Mouse (Mus musculus) layer of hippocampus, postnatal 25 days (tissue): ENCODE results near the gene Ice2. TPM values are rescaled to one million over a fixed set of nuclear protein-coding genes. Genes with fewer than 3 reads are reported as not detected.

Experiments
- DNase-seq, 2 experiments: peaks; one replicate each; pipeline ENCODE4 v3.0.0; 2022; ENCODE audit warnings: mixed read lengths in 2 of 2, low spot score in 1 of 2; ENCODE audit errors: extremely low spot score in 1 of 2
- total RNA-seq, 2 experiments: library from RNA; stranded (reverse); gene quantifications; 2 replicates each; pipeline ENCODE4 v1.2.3; 2021

Ice2 gene
- total RNA-seq, 2 experiments from 2014 or later: 9.8 to 10.9 TPM

DNA sequence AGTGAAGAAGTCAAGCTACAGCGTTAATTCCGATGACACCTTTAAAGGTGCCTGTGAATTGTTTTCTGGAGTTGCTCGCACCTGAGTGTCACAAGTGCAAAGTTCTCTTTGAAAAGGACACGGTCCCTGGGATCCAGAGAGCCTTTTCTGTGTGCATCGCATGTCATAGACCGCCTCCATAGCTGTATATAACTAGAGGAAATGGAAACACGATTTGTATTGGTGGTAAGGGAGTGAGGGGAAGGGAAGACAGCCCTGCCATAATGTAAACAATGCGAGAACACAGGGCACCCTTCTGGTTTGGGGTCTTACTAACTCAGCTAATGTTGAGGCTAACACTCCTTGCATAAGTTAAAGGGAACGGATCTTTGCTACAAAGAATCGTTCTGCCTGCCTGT, 746 bp downstream of the Ice2 start:
- DNase-seq: no peak

DNA sequence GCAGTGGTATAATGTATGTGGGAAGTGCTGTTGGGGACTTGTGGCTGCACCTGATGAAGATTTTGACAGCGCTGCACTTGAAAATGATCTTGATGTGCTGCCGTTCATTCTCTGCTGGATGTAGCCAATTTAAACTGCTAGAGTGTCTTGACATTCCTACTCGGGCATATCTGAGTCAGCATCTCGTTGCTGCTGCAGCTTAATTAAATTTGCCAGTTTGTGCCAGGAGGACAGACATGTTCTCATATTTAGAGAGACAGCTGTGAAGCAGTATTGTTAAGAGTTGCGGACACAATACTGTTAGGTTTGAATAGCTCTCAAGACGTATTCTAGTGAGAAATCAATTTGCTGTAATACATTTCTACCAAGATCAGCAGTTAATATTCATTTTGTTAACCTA, 7.0 kb downstream of the Ice2 start:
- no peak for DNase-seq

DNA sequence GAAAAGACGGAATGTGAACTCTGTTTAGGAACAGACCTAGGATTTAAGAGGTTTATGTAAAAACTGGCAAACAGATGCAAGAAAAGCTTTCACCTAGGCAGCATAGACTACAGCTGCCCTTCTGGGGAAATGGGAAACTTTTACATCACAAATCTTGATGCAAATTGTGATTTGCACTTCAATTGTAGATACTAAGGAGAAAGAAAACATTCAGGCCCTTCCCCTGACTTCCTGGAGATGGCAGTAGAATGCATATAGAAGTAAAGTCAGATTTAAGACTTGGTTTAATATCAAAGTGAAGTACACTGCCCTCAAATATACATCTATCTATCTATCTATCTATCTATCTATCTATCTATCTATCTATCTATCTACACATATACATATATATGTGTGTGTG, 21.8 kb downstream of the Ice2 start:
- no peak for DNase-seq

DNA sequence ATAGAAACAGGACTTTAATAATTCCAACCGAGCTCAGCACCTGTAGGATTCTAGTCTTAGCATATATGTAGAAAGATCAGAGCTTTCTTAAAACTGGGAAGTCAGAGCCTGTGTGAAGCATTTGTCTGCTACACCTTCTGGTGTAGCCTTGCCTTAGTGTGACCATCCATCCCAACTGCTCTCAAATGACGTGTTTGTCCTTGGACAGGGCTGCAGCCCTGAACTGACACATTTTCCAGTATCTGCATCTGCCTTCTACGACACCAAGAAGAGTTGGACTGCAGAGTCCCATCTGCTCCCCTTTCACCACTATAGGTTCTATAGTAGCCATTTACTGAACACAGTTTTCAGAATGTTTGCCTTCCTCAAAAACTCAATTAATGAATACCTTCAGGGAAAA, 32.8 kb downstream of the Ice2 start:
- no peak for DNase-seq

DNA sequence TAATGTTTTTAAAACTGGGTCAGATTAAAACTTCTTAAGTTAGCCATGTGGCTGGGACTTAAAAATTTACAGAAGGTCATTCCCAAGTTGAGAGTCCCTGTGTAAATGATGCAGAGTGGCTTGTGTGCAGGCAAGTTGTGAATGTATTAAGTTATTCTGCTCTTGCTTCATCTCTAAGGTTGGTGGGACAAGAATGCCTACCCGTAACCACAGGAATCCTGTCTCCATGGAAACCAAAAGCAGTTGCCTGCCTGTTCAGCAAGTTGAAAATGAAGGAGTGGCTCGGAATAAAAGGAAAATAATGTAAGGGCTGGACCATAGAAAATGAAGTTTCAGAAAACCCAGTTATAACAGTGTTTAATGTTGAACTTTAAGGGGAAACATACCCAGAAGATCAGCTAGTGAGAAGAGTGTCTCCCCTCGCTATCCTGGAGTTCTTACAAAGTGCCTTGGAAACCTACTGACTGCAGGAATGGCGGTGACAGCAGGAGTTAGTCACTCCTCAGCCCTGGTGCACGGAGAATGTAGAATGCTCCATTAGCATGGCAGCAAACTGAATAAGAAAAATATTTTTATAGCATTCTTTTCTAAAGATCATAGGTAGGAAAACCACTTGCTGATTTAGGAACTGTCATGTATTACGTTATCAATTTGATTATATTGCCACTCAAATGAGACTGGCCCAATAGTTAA, 34.3 kb downstream of the Ice2 start:
- no peak for DNase-seq

DNA sequence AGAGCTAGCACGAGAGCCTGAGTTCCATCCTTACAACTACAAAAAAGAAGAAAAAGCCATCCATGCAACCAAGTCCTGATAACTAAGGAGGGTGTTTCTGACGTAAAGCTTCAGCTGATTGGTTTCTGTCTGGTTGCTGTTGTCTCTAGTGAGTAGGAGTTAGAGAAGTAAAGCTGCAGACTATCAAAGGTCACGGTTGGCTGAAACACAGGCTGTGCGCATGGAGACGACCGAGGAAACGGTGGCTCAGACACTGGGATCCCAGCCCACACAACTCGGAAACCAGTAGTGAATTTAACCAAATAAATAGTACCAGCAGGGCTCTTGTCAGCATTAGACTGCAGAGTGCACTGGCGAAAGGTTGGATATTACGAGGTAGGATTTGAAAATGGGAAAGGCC, 37.5 kb downstream of the Ice2 start:
- no peak for DNase-seq

DNA sequence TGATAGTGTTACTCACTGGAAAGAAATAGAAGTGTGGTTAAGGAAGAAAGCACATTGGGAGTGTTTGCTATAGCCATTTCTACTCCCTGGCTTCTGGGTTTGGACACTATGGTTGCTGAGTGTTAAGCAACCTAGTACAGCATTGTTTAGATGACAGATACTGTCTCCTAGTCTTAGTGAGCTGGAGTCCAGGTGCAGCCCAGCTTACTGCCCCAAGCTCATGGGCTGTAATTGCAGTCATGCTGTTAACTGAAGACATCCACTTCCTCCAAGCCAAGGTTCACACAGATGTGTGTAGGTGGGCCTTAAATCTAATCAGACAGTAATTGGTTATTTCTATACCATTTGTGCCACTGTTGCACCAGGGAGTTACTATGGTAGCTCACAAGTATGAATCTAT, 38.0 kb downstream of the Ice2 start:
- DNase-seq: no peak

DNA sequence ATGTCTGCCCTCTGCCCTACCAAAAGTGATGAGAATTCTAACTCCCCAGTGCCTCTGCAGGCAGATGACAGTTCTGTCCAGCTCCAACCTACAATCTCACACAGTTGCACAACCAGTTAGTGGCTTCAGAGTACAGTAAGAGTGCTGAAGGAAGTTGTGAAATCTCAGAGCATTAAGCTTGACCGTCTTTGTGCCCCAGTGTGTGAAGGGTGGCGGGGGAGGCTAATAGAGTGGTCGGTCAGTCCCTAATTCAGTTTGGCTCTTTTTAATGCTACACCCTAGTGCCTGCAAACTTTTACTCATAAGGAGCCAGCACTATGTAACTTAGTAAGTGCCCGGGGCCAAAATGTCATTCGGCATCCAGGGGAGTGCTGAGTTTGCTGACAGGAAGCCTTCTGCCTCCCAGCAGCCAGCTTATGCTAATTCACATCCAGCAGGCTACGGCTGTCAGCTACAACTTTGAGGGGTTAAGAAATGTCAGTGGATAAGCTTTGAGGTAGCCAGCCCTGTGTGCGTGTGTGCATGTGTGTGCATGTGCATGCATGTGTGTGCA, 42.2 kb downstream of the Ice2 start:
- DNase-seq: no peak

DNA sequence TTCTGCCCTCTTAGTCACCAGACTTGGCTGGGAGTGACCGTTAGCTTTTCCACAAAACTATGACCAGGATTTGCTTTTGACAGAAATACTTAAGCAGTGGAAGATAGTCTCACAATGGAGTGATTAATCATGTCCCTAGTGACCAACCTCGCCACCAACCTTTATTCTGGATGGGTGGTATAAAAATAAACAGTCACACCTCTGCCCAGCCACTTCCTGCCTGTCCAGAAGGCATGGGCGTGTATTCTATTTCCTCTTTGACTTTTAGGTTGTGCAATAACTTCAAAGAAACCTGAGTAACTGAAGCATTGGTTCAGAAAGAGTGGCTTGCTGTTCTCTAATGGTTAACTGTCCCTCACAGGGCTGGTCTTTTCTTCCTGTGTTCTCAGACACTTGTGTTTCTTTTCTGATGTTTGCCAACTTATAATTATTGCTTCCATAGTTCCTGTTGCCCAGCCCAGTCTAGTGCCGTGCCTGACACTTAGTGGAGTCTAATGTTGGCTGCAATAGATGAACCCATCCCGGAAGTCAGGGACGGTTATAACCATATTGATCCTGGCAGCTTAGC, 44.8 kb downstream of the Ice2 start:
- no peak for DNase-seq

DNA sequence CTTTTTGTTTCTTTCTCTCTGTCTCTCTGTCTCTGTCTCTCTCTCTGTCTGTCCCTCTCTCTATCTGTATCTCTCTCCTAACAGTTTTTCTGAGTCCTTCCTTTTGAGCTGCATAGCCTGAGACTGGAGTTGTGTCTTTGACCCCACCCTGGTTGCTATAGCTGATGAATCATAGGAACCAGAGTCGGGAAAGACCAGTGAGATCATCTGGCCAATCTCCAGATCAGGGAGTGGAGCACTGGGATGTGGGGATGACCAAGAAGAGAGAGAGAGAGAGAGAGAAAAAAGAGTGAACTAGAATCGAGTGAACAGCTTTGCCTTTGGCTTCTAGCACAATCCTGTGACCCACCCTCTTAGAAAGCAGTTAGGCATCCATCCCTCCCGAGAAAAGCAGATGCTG, 45.5 kb downstream of the Ice2 start:
- no peak for DNase-seq

DNA sequence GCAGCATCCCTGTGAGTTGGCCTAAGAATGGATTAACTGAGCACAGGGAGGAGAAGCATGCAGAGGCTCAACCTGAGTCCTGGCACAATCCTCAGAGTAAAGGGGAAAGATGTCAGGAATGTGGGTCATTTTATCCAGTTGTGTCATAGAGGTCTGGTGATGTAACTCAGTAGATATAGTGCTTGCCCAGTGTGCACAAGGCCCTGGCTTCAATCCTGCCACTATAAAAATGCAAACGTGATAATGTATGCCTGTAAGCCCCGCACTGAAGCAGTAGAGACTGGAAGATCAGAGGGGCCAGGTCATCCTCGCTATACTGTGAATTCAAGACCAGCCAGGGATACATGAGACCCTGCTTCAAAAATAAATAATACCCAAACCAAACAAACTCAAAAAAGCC, 51.1 kb downstream of the Ice2 start:
- DNase-seq: no peak

DNA sequence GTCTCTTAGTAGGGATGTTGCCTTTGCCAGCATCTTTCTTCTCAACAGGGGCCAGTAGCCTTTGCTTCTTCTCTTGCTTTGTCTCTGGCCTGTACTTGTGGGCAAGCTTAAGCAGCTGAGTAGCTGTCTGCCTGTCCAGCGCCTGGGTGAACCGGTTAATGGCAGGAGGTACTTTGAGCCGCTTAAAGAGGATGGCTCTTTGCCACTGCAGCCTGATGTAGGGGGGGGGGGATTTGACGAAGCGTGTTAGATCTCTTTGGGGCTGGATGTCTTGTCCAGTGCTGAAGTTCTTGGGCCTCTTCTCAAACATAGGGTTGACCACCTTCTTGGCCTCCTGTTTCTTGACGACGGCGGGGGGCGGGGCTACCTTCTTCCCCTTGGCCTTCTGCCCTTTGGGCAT, 52.9 kb downstream of the Ice2 start:
- no peak for DNase-seq

DNA sequence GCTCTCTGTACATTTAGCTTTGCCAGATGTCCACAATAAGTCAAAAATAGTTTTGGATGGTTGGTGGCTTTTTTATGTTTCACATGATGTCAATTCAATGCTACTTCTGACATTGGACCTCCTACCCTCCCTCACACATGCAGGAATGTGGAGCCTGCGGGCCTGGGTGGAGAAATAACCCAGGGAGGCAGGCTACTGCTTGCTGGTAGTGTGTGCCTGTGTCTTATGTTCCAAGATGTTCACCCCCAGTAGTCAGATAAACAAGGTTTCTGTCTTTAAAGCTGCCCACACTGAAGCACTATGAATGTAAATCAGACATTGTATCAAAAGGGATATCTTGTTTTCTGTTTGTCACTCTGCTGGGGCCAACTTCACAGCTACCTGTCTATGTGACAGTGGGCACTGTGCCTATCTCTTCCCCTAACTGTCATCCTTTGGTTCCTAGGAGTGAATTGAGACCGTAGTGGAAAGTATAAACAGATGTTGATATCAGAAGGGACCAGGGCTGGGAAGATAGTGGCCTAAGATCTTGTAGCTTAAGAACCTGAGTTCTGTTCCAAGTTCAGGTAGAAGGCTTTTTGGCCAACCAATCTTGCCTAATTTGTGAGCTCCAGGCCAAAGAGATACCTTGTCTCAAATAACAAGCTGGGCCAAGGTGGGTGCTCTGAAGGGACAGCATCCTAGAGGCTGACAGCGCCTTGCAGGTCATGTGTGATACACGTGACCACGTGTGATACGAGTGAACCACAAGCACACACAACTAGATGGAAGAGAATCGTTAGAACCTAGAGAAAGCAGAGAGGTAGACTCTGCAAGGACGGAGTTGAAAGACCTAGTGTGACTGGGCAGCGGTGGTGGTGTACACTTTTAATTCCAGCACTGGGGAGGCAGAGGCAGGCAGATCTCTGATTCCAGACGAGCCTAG, 54.4 kb downstream of the Ice2 start:
- DNase-seq: no peak

DNA sequence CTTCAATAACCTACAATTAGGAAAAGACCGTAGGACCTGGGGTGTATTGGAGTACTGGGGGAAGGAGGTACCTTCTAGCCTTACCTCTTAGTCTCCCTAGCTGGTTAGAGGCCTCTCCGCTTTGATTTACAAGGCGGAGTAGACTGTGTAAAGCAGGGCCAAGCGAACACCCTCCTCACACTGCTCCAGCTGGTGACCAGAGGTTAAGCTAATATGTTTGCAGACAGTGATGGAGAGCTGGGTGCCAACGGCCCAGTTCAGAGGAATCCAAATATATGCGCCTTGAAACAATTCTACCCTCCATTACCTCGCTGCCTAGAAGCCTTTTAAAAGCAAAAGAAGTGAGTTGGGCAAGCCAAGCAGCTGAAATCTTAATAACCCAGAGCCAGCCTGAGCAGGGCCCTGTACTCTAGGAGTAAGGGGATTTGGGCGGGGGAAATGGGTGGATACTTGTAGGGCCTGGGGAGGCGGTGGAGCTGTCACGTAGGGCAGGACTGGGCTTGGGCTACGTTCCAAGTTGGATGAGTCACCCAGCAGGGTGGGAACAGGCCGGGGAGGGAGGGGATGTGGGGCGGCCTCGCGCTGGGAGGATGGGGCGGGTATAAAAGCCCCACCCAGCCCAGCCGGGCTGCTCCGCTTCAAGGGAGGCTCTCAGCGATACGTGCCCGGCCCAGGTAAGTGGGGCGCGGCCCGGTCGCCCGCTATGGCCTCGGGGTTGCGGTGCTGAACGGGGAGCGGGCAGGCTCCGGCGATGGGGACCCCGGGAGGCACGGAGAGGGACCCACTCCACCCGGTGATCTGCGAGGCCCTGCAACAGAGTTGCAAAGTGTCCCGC, 55.6 kb downstream of the Ice2 start, which contains the start of gene Anxa2:
Gene Anxa2, plus strand, starts transcription at position 555 of the 835 bp plus-strand sequence.
- DNase-seq: peak in 1 of 2 experiments; percentile 23

DNA sequence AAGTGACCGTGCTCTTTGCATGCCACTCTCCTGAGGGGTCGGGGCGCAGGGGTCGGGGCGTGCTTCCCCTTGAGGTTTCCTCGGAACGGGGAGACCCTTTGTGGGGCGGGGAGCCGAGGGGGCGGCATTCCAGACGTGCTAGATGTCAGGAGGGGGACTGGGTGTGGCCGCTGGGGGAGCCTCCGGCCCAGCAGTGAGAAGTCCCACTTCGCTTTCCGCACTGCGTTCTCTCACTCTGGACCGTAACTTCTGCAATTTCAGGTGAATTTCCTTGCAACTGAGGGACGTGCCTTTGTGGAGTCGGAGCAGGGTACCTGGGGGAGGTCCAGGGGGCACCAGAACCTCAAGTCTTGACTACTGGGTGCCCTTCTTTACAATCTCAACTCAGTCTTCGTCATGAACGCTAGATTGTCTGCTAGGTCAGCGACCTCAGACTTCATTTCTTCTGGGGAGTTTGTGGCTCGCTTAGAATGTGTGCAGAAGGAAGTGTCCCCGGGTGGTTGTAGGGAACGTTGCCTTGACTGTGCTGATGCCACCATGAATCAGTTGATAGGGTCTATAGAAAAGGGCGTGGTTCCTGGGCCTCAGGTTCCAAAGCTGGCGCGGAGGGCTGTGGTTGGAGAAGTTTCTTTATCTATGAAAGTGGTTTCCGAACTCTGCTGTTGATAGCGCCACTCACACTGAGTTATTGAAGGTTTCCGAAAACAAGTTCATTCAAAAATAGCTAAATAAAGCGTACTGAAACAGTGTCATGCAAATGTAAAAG, 56.4 kb downstream of the Ice2 start:
- no peak for DNase-seq

DNA sequence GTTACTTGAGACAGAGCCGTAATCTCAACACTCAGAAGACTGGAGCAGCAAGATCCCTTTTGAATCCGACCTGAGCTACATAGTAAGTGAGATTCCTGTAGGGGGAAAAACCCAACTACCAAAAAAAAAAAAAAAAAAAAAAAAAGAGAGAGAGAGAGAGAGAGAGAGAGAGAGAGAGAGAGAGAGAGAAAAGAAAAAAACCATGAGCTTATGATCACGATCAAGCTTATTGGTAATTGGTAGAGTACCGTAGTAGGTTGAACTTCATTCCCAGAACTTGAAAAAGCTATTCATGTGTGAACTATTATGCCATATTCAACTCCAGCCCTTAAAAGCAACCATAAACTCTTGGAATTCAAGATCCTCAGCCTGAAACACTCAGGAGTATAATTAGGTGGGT, 57.0 kb downstream of the Ice2 start:
- DNase-seq: no peak

DNA sequence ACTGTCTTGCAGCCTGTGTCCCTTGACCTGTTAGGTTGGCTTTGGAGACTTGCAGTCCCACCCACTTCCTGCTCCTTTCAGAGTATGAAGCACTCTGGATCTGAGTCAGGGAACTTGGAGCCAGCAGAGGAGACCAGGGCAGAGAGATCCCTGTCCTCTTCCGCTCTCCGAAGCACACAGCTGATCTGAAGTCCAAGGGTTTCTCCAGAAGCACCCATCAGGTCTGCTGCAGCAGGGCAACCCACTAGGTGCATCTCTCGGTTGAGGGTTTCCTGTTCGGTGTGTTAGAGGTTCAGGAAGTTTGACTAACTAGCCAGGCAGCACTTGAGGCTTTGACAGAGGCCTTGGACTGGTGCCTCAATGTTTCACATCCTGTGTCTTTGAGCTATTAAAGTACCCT, 57.7 kb downstream of the Ice2 start:
- DNase-seq: no peak

DNA sequence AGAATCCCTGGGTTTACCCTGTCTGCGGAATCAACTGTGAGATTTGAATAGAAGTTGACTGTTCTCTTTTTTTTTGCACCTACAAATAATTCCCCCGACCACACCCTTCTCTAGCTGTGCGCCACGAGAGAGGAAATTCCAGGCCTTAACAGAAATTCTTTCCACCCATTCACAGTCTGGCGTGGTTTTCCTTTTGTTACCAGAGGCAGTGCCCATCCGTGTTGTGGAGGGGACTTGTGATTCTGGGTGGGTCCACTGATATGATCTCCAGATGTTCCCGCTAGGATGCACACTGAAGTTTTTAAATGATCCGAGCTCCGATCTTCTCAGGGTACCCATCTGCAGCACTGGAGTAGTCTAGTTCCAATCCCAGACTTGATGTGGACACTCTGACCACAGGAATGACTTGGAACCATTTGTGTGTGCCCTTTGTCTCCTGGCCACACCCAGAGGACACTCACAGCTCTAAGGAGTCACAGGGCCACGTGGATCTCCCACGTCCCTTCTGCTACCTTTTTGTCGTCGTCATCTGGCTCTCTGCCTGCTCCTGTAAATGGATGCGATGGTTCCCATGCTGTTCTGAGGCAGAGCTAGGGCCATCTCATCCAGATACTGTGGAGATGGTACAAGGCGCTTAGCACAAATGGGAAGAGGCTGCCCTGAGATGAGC, 58.8 kb downstream of the Ice2 start:
- DNase-seq: no peak

DNA sequence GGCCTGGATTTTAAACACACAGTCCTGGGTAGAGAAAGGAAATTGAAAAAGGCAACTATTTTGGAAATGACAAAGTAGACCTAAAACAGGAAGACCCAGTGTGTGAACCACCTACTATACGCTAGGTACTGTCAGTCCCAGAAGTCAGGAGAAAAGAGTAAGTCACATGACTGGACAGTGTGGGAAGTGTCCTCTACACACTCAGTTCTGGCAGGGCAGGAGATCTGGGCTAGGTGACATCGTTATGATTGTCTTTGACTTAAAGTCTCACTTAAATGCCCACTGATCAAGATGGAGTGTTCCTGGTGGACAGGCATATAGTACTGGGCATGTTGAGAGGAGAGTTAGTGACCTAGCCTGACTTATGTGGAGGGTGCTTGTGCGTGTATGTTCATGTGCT, 59.4 kb downstream of the Ice2 start:
- no peak for DNase-seq
